Comparison of ENCODE assay signal across 9 mouse cellular contexts in the genomic region with DNA sequence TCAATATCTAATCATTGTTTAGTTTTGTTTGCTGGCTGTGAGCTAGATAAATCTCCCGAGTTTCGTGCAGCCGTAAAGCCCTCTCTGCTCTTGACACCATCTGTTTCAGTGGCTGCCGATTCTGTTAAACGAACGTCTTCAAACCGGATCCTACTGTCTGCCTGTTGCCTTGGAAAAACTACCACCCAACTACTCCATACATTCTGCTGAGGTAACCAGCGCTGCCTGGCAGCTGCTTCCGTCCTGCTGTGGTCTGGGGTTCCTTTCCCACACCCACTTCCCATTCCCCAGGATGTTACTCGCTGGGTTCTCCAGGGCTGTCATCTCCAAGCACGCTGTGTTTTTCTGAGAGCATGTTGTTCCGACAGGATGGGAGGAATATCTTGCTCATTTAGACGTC.
DNase-seq lines count a peak whose midpoint lies in the region; ATAC-seq and TF ChIP-seq lines count a peak whose summit lies in the region.
"Had no signal": no experiment of that assay in that cellular context is flagged by ENCODE, and none has a peak within 500 bp of the region (broad histone marks: within the 10 kb centered on the region; RNA-seq: fewer than 3 reads in every experiment).

No protein-coding gene starts in this region.

- H3K4me2 ChIP-seq in stomach, embryonic 15.5 days = peak overlapping the region; percentile 22
- no peak overlapping the region for H3K4me2 ChIP-seq in stomach, postnatal 0 days (replicated peaks; ENCODE audit: low read depth)

- no peak overlapping the region for H3K9ac ChIP-seq in stomach, embryonic 15.5 days
- H3K9ac ChIP-seq in stomach, postnatal 0 days (ENCODE audit: low read length) = no peak overlapping the region

- H3K27ac ChIP-seq in stomach, embryonic 15.5 days = no peak overlapping the region
- no peak overlapping the region for H3K27ac ChIP-seq in stomach, postnatal 0 days (replicated peaks)

- TF ChIP-seq EP300 in stomach, postnatal 0 days (optimal IDR thresholded peaks at IDR 0.05) = no peak

- intact Hi-C loops in left cerebral cortex, postnatal 14 days (cut with DNase I) = no loop called here

- no peaks in the 10 kb centered on the region for H3K9me3 ChIP-seq in stomach, embryonic 15.5 days
- H3K9me3 ChIP-seq in stomach, postnatal 0 days (ENCODE audit: control insufficient read depth, low read length) = no peaks in the 10 kb centered on the region

- no peak for DNase-seq in frontal cortex, postnatal 25 days (ENCODE audit: low spot score in 2 of 2)
- DNase-seq in stomach, postnatal 0 days (ENCODE audit: low spot score) = no peak
- peak; percentile 16 to 66 for DNase-seq in left cerebral cortex, postnatal 14 days (ENCODE audit: low spot score in 2 of 2)
- DNase-seq in telencephalon, adult 2 months (ENCODE audit: low read depth, low spot score) = peak; percentile 19
- DNase-seq in adrenal gland, postnatal 10 days = no peak
- DNase-seq in yolk sac, embryonic 10.5 days (ENCODE audit: low spot score) = no peak
- DNase-seq: B cell, adult 2 months had no signal

- peaks cover 4% of the 10 kb centered on the region; the same call in 1 of the 2 replicates for H3K4me1 ChIP-seq in stomach, embryonic 15.5 days
- no peaks in the 10 kb centered on the region for H3K4me1 ChIP-seq in stomach, postnatal 0 days (replicated peaks; ENCODE audit: control insufficient read depth, insufficient read depth)

- no peak overlapping the region for H3K4me3 ChIP-seq in stomach, embryonic 15.5 days (replicated peaks)
- H3K4me3 ChIP-seq in stomach, postnatal 0 days (ENCODE audit: low read depth, low read length) = no peak overlapping the region

- 34% methylated on average over 13 of the region's 13 CpGs for WGBS in stomach, embryonic 15.5 days
- WGBS in stomach, postnatal 0 days = 30% methylated on average over 13 of the region's 13 CpGs

- no peaks in the 10 kb centered on the region for H3K27me3 ChIP-seq in stomach, embryonic 15.5 days (replicated peaks)
- H3K27me3 ChIP-seq in stomach, postnatal 0 days (ENCODE audit: control insufficient read depth, insufficient read depth, low read length) = no peaks in the 10 kb centered on the region

- no peak for TF ChIP-seq CTCF in stomach, postnatal 0 days (IDR thresholded peaks at IDR 0.05; ENCODE audit: low read depth)

- ATAC-seq in frontal cortex, adult (ENCODE audit: low TSS enrichment) = peak; percentile 76
- ATAC-seq in stomach, embryonic 15.5 days (ENCODE audit: insufficient read depth, low FRiP score, low read depth) = no peak; the same call in 1 of the 2 replicates
- ATAC-seq in stomach, postnatal 0 days (ENCODE audit: low FRiP score, low TSS enrichment) = no peak

- H3K36me3 ChIP-seq in stomach, embryonic 15.5 days = no peaks in the 10 kb centered on the region
- no peaks in the 10 kb centered on the region for H3K36me3 ChIP-seq in stomach, postnatal 0 days (ENCODE audit: control insufficient read depth, insufficient read depth, low read length)

Comparison
In these comparisons a context has a peak if more than half of its experiments do, and no peak if none do; other contexts are left out.
1. DNase-seq: peak in left cerebral cortex, postnatal 14 days (2 of 2) and telencephalon, adult 2 months (single experiment); none in frontal cortex, postnatal 25 days (0 of 2), stomach, postnatal 0 days (single experiment), adrenal gland, postnatal 10 days (single experiment) and yolk sac, embryonic 10.5 days (single experiment).